Mouse (Mus musculus) hindbrain, postnatal 0 days (tissue): ENCODE measurements around the gene Trim61. TPM values are rescaled to one million over a fixed set of nuclear protein-coding genes. Genes with fewer than 3 reads are reported as not detected.

ENCODE experiments used
- ATAC-seq: fragments of 200-750 bp; cut with Nextera tagmentation; 2 replicates; pipeline ENCODE4 v1.8.0; 2017; ENCODE audit warnings: mild to moderate bottlenecking, moderate TSS enrichment, moderate library complexity
- DNase-seq: peaks from one replicate; pipeline ENCODE4 v3.0.0-alpha.2; 2015; ENCODE audit warnings: low spot score
- H3K27ac ChIP-seq: fragments of 300-500 bp; sonication (generic); 2 replicates; pipeline ENCODE4 v1.5.1; 2014; ENCODE audit warnings: mild to moderate bottlenecking
- H3K27me3 ChIP-seq: fragments of 300-500 bp; sonication (generic); 2 replicates; pipeline ENCODE4 v1.6.1; 2014; ENCODE audit warnings: low read length, mixed read lengths; ENCODE audit not compliant: insufficient read depth
- H3K36me3 ChIP-seq: fragments of 300-500 bp; sonication (generic); 2 replicates; pipeline ENCODE4 v1.6.1; 2014; ENCODE audit warnings: low read length, mixed read lengths; ENCODE audit not compliant: insufficient read depth
- H3K4me1 ChIP-seq: fragments of 300-500 bp; sonication (generic); 2 replicates; pipeline ENCODE4 v1.6.1; 2014; ENCODE audit warnings: antibody characterized with exemption, low read length, mixed read lengths; ENCODE audit not compliant: insufficient read depth
- H3K4me2 ChIP-seq: fragments of 300-500 bp; sonication (generic); 2 replicates; pipeline ENCODE4 v1.6.1; 2014; ENCODE audit warnings: low read depth, mild to moderate bottlenecking, low read length, moderate library complexity, mixed read lengths
- H3K4me3 ChIP-seq: fragments of 300-500 bp; sonication (generic); 2 replicates; pipeline ENCODE4 v1.5.1; 2014; ENCODE audit warnings: low read length
- H3K9ac ChIP-seq: fragments of 300-500 bp; sonication (generic); replicated peaks from 2 replicates; pipeline ENCODE4 v1.6.1; 2014; ENCODE audit warnings: mild to moderate bottlenecking, low read length, moderate library complexity, mixed read lengths
- H3K9me3 ChIP-seq: fragments of 300-500 bp; sonication (generic); 2 replicates; pipeline ENCODE4 v1.6.1; 2016; ENCODE audit warnings: low read length, mixed read lengths
- CTCF ChIP-seq: IDR thresholded peaks from 2 replicates; pipeline ENCODE4 v1.5.1; 2016; ENCODE audit warnings: antibody characterized with exemption, control low read depth, low read depth
- WGBS: fragments of 180-500 bp; shearing (Covaris S2); extraction: QIAGEN DNeasy Blood & Tissue Kit; methylation state at CpG from one replicate; pipeline ENCODE4 v1.1.7; 2014; 5-methylcytosine and 5-hydroxymethylcytosine counted together
- polyA plus RNA-seq: library from polyadenylated mRNA; unstranded; fragments of >200 nt; fragmentation: Nextera tagmentation; extraction: Ambion mirVana; gene quantifications from 2 replicates; pipeline ENCODE4 v1.2.1, GENCODE M21; 2015
- total RNA-seq: library from RNA; depleted of rRNA; stranded (reverse); fragments of >200 nt; gene quantifications from 2 replicates; pipeline ENCODE4 v1.2.3, GENCODE M21; 2014

The Trim61 gene
- total and polyA plus RNA-seq, 2 experiments from 2014 or later = not detected

DNA sequence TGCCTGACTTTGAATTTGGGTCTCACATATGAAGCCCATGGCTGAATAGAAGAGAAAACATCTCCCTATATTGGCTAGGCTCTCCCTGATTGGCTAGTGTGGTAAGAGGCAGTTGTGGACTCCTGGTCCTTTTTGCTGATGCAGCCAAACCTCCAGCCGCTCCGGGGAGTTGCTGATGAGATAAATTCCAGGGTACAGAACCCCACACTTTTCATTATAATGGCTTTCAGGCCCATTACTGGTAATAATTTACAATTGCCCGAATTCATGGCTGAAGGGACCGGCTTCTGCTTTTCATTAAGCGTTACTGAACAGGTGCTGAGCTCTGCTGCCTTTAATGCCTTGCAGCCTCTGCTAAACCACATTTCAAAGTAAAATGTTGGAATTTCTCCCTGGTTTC is 35.6 kb upstream of the Trim61 start:
- Histone ChIP-seq H3K27ac (no peak overlapping the region), H3K4me1 (no peaks in the 10 kb centered on the region), H3K4me3 (no peak overlapping the region), H3K4me2 (no peak overlapping the region), H3K9ac (no peak overlapping the region), H3K27me3 (no peaks in the 10 kb centered on the region), H3K9me3 (no peaks in the 10 kb centered on the region), H3K36me3 (no peaks in the 10 kb centered on the region)
- 70% methylated on average over 5 of the region's 5 CpGs for WGBS
- ATAC-seq = no peak
- TF ChIP-seq CTCF = no peak
- DNase-seq = no peak

DNA sequence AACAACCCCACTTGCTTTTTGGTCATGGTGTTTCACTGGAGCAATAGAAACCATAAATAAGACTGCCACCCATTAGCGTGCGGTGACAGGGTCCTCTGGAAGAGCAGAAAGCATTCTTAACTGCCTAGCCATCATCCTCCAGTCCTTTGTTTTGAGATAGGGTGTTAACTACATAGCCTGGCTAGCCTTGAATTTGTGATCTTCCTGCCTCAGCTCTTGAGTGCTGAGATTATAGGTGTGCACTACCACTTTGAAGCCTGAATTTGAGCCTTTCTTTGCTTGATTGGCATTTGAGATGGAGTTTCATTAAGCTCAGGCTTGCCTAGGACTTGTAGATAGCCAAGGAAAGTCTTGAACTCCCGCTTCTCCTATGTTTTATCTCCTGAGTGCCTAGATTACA is 35.2 kb upstream of the Trim61 start:
- no peak overlapping the region for H3K4me3 ChIP-seq
- no peak for TF ChIP-seq CTCF
- H3K36me3 ChIP-seq = no peaks in the 10 kb centered on the region
- no peak for DNase-seq
- 97% methylated on average over 3 of the region's 3 CpGs for WGBS
- H3K9ac ChIP-seq = no peak overlapping the region
- H3K9me3 ChIP-seq = no peaks in the 10 kb centered on the region
- no peaks in the 10 kb centered on the region for H3K4me1 ChIP-seq
- no peaks in the 10 kb centered on the region for H3K27me3 ChIP-seq
- no peak for ATAC-seq
- no peak overlapping the region for H3K27ac ChIP-seq
- no peak overlapping the region for H3K4me2 ChIP-seq

- Histone ChIP-seq H3K4me2 (no peak overlapping the region), H3K9ac (no peak overlapping the region), H3K4me1 (0 out of 2 replicates have a peak, but pooled peaks cover 3% of the 10 kb centered on the region), H3K9me3 (no peaks in the 10 kb centered on the region), H3K27me3 (no peaks in the 10 kb centered on the region), H3K4me3 (no peak overlapping the region), H3K27ac (no peak overlapping the region), H3K36me3 (no peaks in the 10 kb centered on the region)
- TF ChIP-seq CTCF = no peak
- WGBS = 85% methylated on average over 4 of the region's 4 CpGs
- ATAC-seq = no peak
- DNase-seq = no peak
Measured at GRCm38 (mm10) chr8:65047801-65048200, 29.5 kb upstream of the Trim61 start.

DNA sequence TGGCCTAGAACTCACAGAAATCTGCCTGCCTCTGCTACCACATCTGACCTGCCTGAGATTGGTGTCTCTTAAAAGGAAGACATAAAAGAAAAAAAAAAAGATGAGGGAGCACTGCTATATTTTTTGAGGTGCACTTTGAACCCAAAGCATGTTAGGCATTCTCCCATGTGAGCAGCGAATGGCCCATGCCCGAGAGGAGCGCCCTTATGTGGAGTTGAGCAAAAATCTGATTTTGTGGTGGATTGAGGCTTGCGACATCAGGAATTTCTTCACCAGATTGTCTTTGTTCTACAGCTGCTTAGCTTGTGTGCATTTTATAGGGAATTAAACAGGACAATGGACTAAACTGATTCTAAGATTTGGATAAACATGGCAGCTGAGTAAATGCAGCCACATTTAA is 28.9 kb upstream of the Trim61 start:
- Histone ChIP-seq H3K27ac (no peak overlapping the region), H3K36me3 (no peaks in the 10 kb centered on the region), H3K4me3 (no peak overlapping the region), H3K9me3 (no peaks in the 10 kb centered on the region), H3K4me1 (0 out of 2 replicates have a peak, but pooled peaks cover 3% of the 10 kb centered on the region), H3K4me2 (no peak overlapping the region), H3K27me3 (no peaks in the 10 kb centered on the region), H3K9ac (no peak overlapping the region)
- ATAC-seq = no peak
- no peak for TF ChIP-seq CTCF
- 94% methylated on average over 4 of the region's 4 CpGs for WGBS
- DNase-seq = no peak

DNA sequence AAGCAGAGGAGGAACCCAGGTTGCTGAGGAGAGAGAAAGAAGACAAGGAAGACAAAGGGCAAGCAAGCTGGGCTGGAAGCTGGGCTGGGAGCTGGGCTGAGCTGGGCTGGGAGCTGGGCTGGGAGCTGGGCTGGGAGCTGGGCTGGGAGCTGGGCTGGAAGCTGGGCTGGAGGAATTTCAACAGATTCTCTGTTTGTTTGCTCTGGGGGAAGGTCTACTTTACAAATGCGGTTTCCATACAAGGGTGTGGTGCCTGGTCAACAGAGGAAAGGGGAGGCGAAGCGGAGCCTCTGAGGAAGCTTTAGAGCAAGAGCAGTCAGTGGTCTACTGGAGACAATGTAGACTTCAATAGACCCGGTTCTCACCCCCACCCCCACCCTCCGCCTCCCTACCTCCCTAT is 28.2 kb upstream of the Trim61 start:
- Histone ChIP-seq H3K4me3 (no peak overlapping the region), H3K27ac (no peak overlapping the region), H3K9ac (no peak overlapping the region), H3K4me2 (0 out of 2 replicates have a peak overlapping the region, but pooled peaks have one; percentile 19), H3K9me3 (no peaks in the 10 kb centered on the region), H3K27me3 (no peaks in the 10 kb centered on the region), H3K36me3 (no peaks in the 10 kb centered on the region), H3K4me1 (0 out of 2 replicates have a peak, but pooled peaks cover 3% of the 10 kb centered on the region)
- ATAC-seq (no peak), DNase-seq (no peak)
- TF ChIP-seq CTCF = no peak
- WGBS = 32% methylated on average over 5 of the region's 5 CpGs

DNA sequence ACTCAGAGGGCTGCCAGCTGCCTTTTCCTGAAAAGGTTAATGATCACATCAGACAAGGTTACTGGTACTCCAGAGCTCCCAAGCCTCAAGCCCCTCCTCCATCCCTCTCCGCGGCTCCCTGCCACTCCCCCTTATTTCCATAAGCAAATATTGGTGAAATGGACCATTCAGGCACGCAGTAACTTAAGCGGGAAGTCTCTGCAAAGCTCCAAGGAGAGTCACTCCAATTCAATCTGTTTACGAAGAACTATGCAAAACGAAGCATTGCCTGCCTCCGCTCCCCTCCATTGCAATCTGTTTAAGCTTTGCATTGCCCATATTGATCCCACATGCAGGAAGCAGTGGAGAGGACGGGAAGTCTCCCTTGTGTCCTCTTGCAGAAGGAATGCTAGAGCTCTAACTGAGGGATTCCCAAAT is 18.8 kb upstream of the Trim61 start, which contains the start of gene Apela:
Gene Apela (minus strand): TSS at position 220 of the 417 bp plus-strand sequence.
- no peak for TF ChIP-seq CTCF
- Histone ChIP-seq H3K4me1 (no peaks in the 10 kb centered on the region; the same call in 1 of the 2 replicates), H3K27me3 (no peaks in the 10 kb centered on the region), H3K9me3 (no peaks in the 10 kb centered on the region), H3K9ac (0 out of 2 replicates have a peak within 1 kb of the TSS, but pooled peaks have one; percentile 18), H3K27ac (no peak within 1 kb of the TSS), H3K4me3 (peak within 1 kb of the TSS; percentile 33), H3K36me3 (no peaks in the 10 kb centered on the region), H3K4me2 (peak within 1 kb of the TSS; percentile 70)
- 2% methylated on average over 8 of the region's 8 CpGs for WGBS
- ATAC-seq (0 out of 2 replicates have a peak, but pooled peaks have one; percentile 59), DNase-seq (peak; percentile 34)

- no peak overlapping the region for H3K27ac ChIP-seq
- H3K27me3 ChIP-seq = no peaks in the 10 kb centered on the region
- TF ChIP-seq CTCF = no peak
- no peaks in the 10 kb centered on the region; the same call in 1 of the 2 replicates for H3K4me1 ChIP-seq
- H3K4me2 ChIP-seq = no peak overlapping the region
- no peak for ATAC-seq
- H3K36me3 ChIP-seq = no peaks in the 10 kb centered on the region
- H3K9me3 ChIP-seq = no peaks in the 10 kb centered on the region
- no peak overlapping the region for H3K4me3 ChIP-seq
- H3K9ac ChIP-seq = no peak overlapping the region
- DNase-seq = no peak
- WGBS = 53% methylated on average over 2 of the region's 2 CpGs
Measured at GRCm38 (mm10) chr8:65034136-65034535, 15.8 kb upstream of the Trim61 start.
